Mouse (Mus musculus): ENCODE results near the gene Camk2g. TPM values are rescaled to one million over a fixed set of nuclear protein-coding genes. Genes with fewer than 3 reads are reported as not detected.

Camk2g gene
- polyA plus RNA-seq, 1 experiment = 74.2 TPM

- Histone ChIP-seq H3K27me3 (ENCODE audit: control insufficient read depth, insufficient read depth, insufficient read length) (no peaks in the 10 kb centered on the region), H3ac (ENCODE audit: control insufficient read depth, insufficient read length, low read depth) (no peak overlapping the region), H3K79me3 (ENCODE audit: low read depth) (no peaks in the 10 kb centered on the region), H3K36me3 (ENCODE audit: control insufficient read depth, insufficient read depth) (peaks cover 78% of the 10 kb centered on the region), H3K4me3 (ENCODE audit: insufficient read depth, poor library complexity, severe bottlenecking) (no peak overlapping the region), H3K79me2 (ENCODE audit: control insufficient read depth, insufficient read depth) (no peaks in the 10 kb centered on the region)
- TF ChIP-seq MYOG (IDR thresholded peaks at IDR 0.05; ENCODE audit: control insufficient read depth, extremely low read depth, insufficient read length) (no peak), FOSL1 (IDR thresholded peaks at IDR 0.05; ENCODE audit: insufficient read depth, low read length, poor library complexity, severe bottlenecking) (no peak), CTCF (IDR thresholded peaks at IDR 0.05; ENCODE audit: control insufficient read depth, insufficient read depth, insufficient read length) (no peak), MYOD1 (IDR thresholded peaks at IDR 0.05; ENCODE audit: control insufficient read depth, insufficient read length, low read depth) (no peak), MAX (IDR thresholded peaks at IDR 0.05) (no peak), USF1 (IDR thresholded peaks at IDR 0.05; ENCODE audit: low read depth) (no peak), CEBPB (IDR thresholded peaks at IDR 0.05; ENCODE audit: low read depth) (no peak)
Observed at GRCm38 (mm10) chr14:20749494-20750051, 44.3 kb downstream of the Camk2g start.

GRCm38 (mm10) chr14:20748388-20748787 is 45.5 kb downstream of the Camk2g start:
- TF ChIP-seq USF1 (IDR thresholded peaks at IDR 0.05; ENCODE audit: low read depth) (no peak), CEBPB (IDR thresholded peaks at IDR 0.05; ENCODE audit: low read depth) (no peak), FOSL1 (IDR thresholded peaks at IDR 0.05; ENCODE audit: insufficient read depth, low read length, poor library complexity, severe bottlenecking) (no peak), MYOG (IDR thresholded peaks at IDR 0.05; ENCODE audit: control insufficient read depth, extremely low read depth, insufficient read length) (no peak), MYOD1 (IDR thresholded peaks at IDR 0.05; ENCODE audit: control insufficient read depth, insufficient read length, low read depth) (no peak), MAX (IDR thresholded peaks at IDR 0.05) (no peak), CTCF (IDR thresholded peaks at IDR 0.05; ENCODE audit: control insufficient read depth, insufficient read depth, insufficient read length) (no peak)
- H3K27me3 ChIP-seq (ENCODE audit: control insufficient read depth, insufficient read depth, insufficient read length) = no peaks in the 10 kb centered on the region
- H3K4me3 ChIP-seq (ENCODE audit: insufficient read depth, poor library complexity, severe bottlenecking) = no peak overlapping the region
- no peaks in the 10 kb centered on the region for H3K79me3 ChIP-seq (ENCODE audit: low read depth)
- no peaks in the 10 kb centered on the region for H3K79me2 ChIP-seq (ENCODE audit: control insufficient read depth, insufficient read depth)
- H3ac ChIP-seq (ENCODE audit: control insufficient read depth, insufficient read length, low read depth) = no peak overlapping the region
- H3K36me3 ChIP-seq (ENCODE audit: control insufficient read depth, insufficient read depth) = peaks cover 78% of the 10 kb centered on the region

GRCm38 (mm10) chr14:20746935-20747334 is 47.0 kb downstream of the Camk2g start:
- H3K4me3 ChIP-seq (ENCODE audit: insufficient read depth, poor library complexity, severe bottlenecking) = no peak overlapping the region
- H3K79me2 ChIP-seq (ENCODE audit: control insufficient read depth, insufficient read depth) = no peaks in the 10 kb centered on the region
- H3K36me3 ChIP-seq (ENCODE audit: control insufficient read depth, insufficient read depth) = peaks cover 78% of the 10 kb centered on the region
- TF ChIP-seq FOSL1 (IDR thresholded peaks at IDR 0.05; ENCODE audit: insufficient read depth, low read length, poor library complexity, severe bottlenecking) = no peak
- no peak for TF ChIP-seq MYOD1 (IDR thresholded peaks at IDR 0.05; ENCODE audit: control insufficient read depth, insufficient read length, low read depth)
- no peak for TF ChIP-seq CEBPB (IDR thresholded peaks at IDR 0.05; ENCODE audit: low read depth)
- no peak for TF ChIP-seq CTCF (IDR thresholded peaks at IDR 0.05; ENCODE audit: control insufficient read depth, insufficient read depth, insufficient read length)
- no peak for TF ChIP-seq MYOG (IDR thresholded peaks at IDR 0.05; ENCODE audit: control insufficient read depth, extremely low read depth, insufficient read length)
- TF ChIP-seq USF1 (IDR thresholded peaks at IDR 0.05; ENCODE audit: low read depth) = no peak
- no peak for TF ChIP-seq MAX (IDR thresholded peaks at IDR 0.05)
- no peaks in the 10 kb centered on the region for H3K27me3 ChIP-seq (ENCODE audit: control insufficient read depth, insufficient read depth, insufficient read length)
- H3ac ChIP-seq (ENCODE audit: control insufficient read depth, insufficient read length, low read depth) = no peak overlapping the region
- H3K79me3 ChIP-seq (ENCODE audit: low read depth) = no peaks in the 10 kb centered on the region

- no peak overlapping the region for H3ac ChIP-seq (ENCODE audit: control insufficient read depth, insufficient read length, low read depth)
- no peaks in the 10 kb centered on the region for H3K79me2 ChIP-seq (ENCODE audit: control insufficient read depth, insufficient read depth)
- no peak overlapping the region for H3K4me3 ChIP-seq (ENCODE audit: insufficient read depth, poor library complexity, severe bottlenecking)
- TF ChIP-seq USF1 (IDR thresholded peaks at IDR 0.05; ENCODE audit: low read depth) = no peak
- TF ChIP-seq MAX (IDR thresholded peaks at IDR 0.05) = no peak
- no peak for TF ChIP-seq CEBPB (IDR thresholded peaks at IDR 0.05; ENCODE audit: low read depth)
- no peak for TF ChIP-seq CTCF (IDR thresholded peaks at IDR 0.05; ENCODE audit: control insufficient read depth, insufficient read depth, insufficient read length)
- no peak for TF ChIP-seq MYOD1 (IDR thresholded peaks at IDR 0.05; ENCODE audit: control insufficient read depth, insufficient read length, low read depth)
- no peak for TF ChIP-seq MYOG (IDR thresholded peaks at IDR 0.05; ENCODE audit: control insufficient read depth, extremely low read depth, insufficient read length)
- no peak for TF ChIP-seq FOSL1 (IDR thresholded peaks at IDR 0.05; ENCODE audit: insufficient read depth, low read length, poor library complexity, severe bottlenecking)
- no peaks in the 10 kb centered on the region for H3K79me3 ChIP-seq (ENCODE audit: low read depth)
- peaks cover 73% of the 10 kb centered on the region for H3K36me3 ChIP-seq (ENCODE audit: control insufficient read depth, insufficient read depth)
- no peaks in the 10 kb centered on the region for H3K27me3 ChIP-seq (ENCODE audit: control insufficient read depth, insufficient read depth, insufficient read length)
Observed at GRCm38 (mm10) chr14:20743614-20744013, 50.3 kb downstream of the Camk2g start.

- Histone ChIP-seq H3K36me3 (ENCODE audit: control insufficient read depth, insufficient read depth) (peaks cover 81% of the 10 kb centered on the region), H3K4me3 (ENCODE audit: insufficient read depth, poor library complexity, severe bottlenecking) (no peak overlapping the region), H3K79me2 (ENCODE audit: control insufficient read depth, insufficient read depth) (no peaks in the 10 kb centered on the region), H3K27me3 (ENCODE audit: control insufficient read depth, insufficient read depth, insufficient read length) (no peaks in the 10 kb centered on the region), H3K79me3 (ENCODE audit: low read depth) (no peaks in the 10 kb centered on the region), H3ac (ENCODE audit: control insufficient read depth, insufficient read length, low read depth) (no peak overlapping the region)
- no peak for TF ChIP-seq MYOD1 (IDR thresholded peaks at IDR 0.05; ENCODE audit: control insufficient read depth, insufficient read length, low read depth)
Observed at GRCm38 (mm10) chr14:20741301-20741700, 52.6 kb downstream of the Camk2g start.

- Histone ChIP-seq H3K79me3 (ENCODE audit: low read depth) (no peaks in the 10 kb centered on the region), H3K36me3 (ENCODE audit: control insufficient read depth, insufficient read depth) (peaks cover 72% of the 10 kb centered on the region), H3K4me3 (ENCODE audit: insufficient read depth, poor library complexity, severe bottlenecking) (no peak overlapping the region), H3K79me2 (ENCODE audit: control insufficient read depth, insufficient read depth) (peaks cover 6% of the 10 kb centered on the region), H3K27me3 (ENCODE audit: control insufficient read depth, insufficient read depth, insufficient read length) (no peaks in the 10 kb centered on the region), H3ac (ENCODE audit: control insufficient read depth, insufficient read length, low read depth) (no peak overlapping the region)
- TF ChIP-seq USF1 (IDR thresholded peaks at IDR 0.05; ENCODE audit: low read depth) = no peak
- no peak for TF ChIP-seq MYOD1 (IDR thresholded peaks at IDR 0.05; ENCODE audit: control insufficient read depth, insufficient read length, low read depth)
- TF ChIP-seq FOSL1 (IDR thresholded peaks at IDR 0.05; ENCODE audit: insufficient read depth, low read length, poor library complexity, severe bottlenecking) = no peak
- no peak for TF ChIP-seq MYOG (IDR thresholded peaks at IDR 0.05; ENCODE audit: control insufficient read depth, extremely low read depth, insufficient read length)
- TF ChIP-seq CTCF (IDR thresholded peaks at IDR 0.05; ENCODE audit: control insufficient read depth, insufficient read depth, insufficient read length) = no peak
- no peak for TF ChIP-seq MAX (IDR thresholded peaks at IDR 0.05)
- TF ChIP-seq CEBPB (IDR thresholded peaks at IDR 0.05; ENCODE audit: low read depth) = no peak
Observed at GRCm38 (mm10) chr14:20738511-20738910, 55.4 kb downstream of the Camk2g start.
